Mouse (Mus musculus): Measurements from ENCODE around the gene Srsf3. TPM values are rescaled to one million over a fixed set of nuclear protein-coding genes. Genes with fewer than 3 reads are reported as not detected.

The Srsf3 gene
- polyA plus RNA-seq, 1 experiment from 2014 or later, result 879 TPM

GRCm38 (mm10) chr17:29057361-29057890 lies 25.0 kb downstream of the Srsf3 start:
- 76% methylated on average over 11 of the region's 11 CpGs for WGBS
- DNase-seq (ENCODE audit: low spot score) (no peak), ATAC-seq (ENCODE audit: insufficient number of reproducible peaks, low FRiP score, low TSS enrichment, low read depth) (no peak)
- no peak overlapping the region for H3K27ac ChIP-seq (replicated peaks; ENCODE audit: low read depth, low read length)
- no peak overlapping the region for H3K4me3 ChIP-seq (ENCODE audit: low read depth, low read length)
- H3K9ac ChIP-seq (ENCODE audit: low read length), result no peak overlapping the region
- no peaks in the 10 kb centered on the region for H3K9me3 ChIP-seq (ENCODE audit: control insufficient read depth, low read length)
- peaks cover 17% of the 10 kb centered on the region for H3K4me1 ChIP-seq (ENCODE audit: control insufficient read depth, insufficient read depth, low read length)
- H3K27me3 ChIP-seq (ENCODE audit: control insufficient read depth, insufficient read depth, low read length), result no peaks in the 10 kb centered on the region
- H3K36me3 ChIP-seq (ENCODE audit: control insufficient read depth, insufficient read depth, low read length), result no peaks in the 10 kb centered on the region
- no peak overlapping the region for H3K4me2 ChIP-seq (ENCODE audit: low read depth, severe bottlenecking)

- Histone ChIP-seq H3K9ac (ENCODE audit: low read length) (no peak overlapping the region), H3K36me3 (ENCODE audit: control insufficient read depth, insufficient read depth, low read length) (no peaks in the 10 kb centered on the region), H3K9me3 (ENCODE audit: control insufficient read depth, low read length) (no peaks in the 10 kb centered on the region), H3K27ac (replicated peaks; ENCODE audit: low read depth, low read length) (no peak overlapping the region), H3K4me2 (ENCODE audit: low read depth, severe bottlenecking) (no peak overlapping the region), H3K27me3 (ENCODE audit: control insufficient read depth, insufficient read depth, low read length) (no peaks in the 10 kb centered on the region), H3K4me3 (ENCODE audit: low read depth, low read length) (no peak overlapping the region), H3K4me1 (ENCODE audit: control insufficient read depth, insufficient read depth, low read length) (peaks cover 17% of the 10 kb centered on the region)
- 90% methylated on average over 10 of the region's 10 CpGs for WGBS
- ATAC-seq (ENCODE audit: insufficient number of reproducible peaks, low FRiP score, low TSS enrichment, low read depth) (no peak), DNase-seq (ENCODE audit: low spot score) (no peak)
Measured at GRCm38 (mm10) chr17:29057961-29058360, 25.5 kb downstream of the Srsf3 start.

- peaks cover 17% of the 10 kb centered on the region for H3K4me1 ChIP-seq (ENCODE audit: control insufficient read depth, insufficient read depth, low read length)
- 91% methylated on average over 8 of the region's 8 CpGs for WGBS
Measured at GRCm38 (mm10) chr17:29058487-29058886, 26.1 kb downstream of the Srsf3 start.

GRCm38 (mm10) chr17:29059581-29059980 lies 27.2 kb downstream of the Srsf3 start:
- H3K9ac ChIP-seq (ENCODE audit: low read length), result no peak overlapping the region
- no peak for DNase-seq (ENCODE audit: low spot score)
- no peaks in the 10 kb centered on the region for H3K27me3 ChIP-seq (ENCODE audit: control insufficient read depth, insufficient read depth, low read length)
- H3K4me1 ChIP-seq (ENCODE audit: control insufficient read depth, insufficient read depth, low read length), result peaks cover 17% of the 10 kb centered on the region
- H3K27ac ChIP-seq (replicated peaks; ENCODE audit: low read depth, low read length), result no peak overlapping the region
- ATAC-seq (ENCODE audit: insufficient number of reproducible peaks, low FRiP score, low TSS enrichment, low read depth), result no peak
- H3K9me3 ChIP-seq (ENCODE audit: control insufficient read depth, low read length), result no peaks in the 10 kb centered on the region
- H3K4me2 ChIP-seq (ENCODE audit: low read depth, severe bottlenecking), result no peak overlapping the region
- H3K36me3 ChIP-seq (ENCODE audit: control insufficient read depth, insufficient read depth, low read length), result no peaks in the 10 kb centered on the region
- no peak overlapping the region for H3K4me3 ChIP-seq (ENCODE audit: low read depth, low read length)
- WGBS, result 87% methylated on average over 3 of the region's 3 CpGs

More at GRCm38 (mm10) chr17:29058487-29058886, 26.1 kb downstream of the Srsf3 start:
- DNase-seq (ENCODE audit: low spot score), result no peak
- Histone ChIP-seq H3K27ac (replicated peaks; ENCODE audit: low read depth, low read length) (no peak overlapping the region), H3K4me2 (ENCODE audit: low read depth, severe bottlenecking) (no peak overlapping the region), H3K4me3 (ENCODE audit: low read depth, low read length) (no peak overlapping the region), H3K36me3 (ENCODE audit: control insufficient read depth, insufficient read depth, low read length) (no peaks in the 10 kb centered on the region), H3K27me3 (ENCODE audit: control insufficient read depth, insufficient read depth, low read length) (no peaks in the 10 kb centered on the region), H3K9ac (ENCODE audit: low read length) (no peak overlapping the region), H3K9me3 (ENCODE audit: control insufficient read depth, low read length) (no peaks in the 10 kb centered on the region)
- ATAC-seq (ENCODE audit: insufficient number of reproducible peaks, low FRiP score, low TSS enrichment, low read depth), result no peak

- H3K27me3 ChIP-seq (ENCODE audit: control insufficient read depth, insufficient read depth, low read length), result no peaks in the 10 kb centered on the region
- no peaks in the 10 kb centered on the region for H3K36me3 ChIP-seq (ENCODE audit: control insufficient read depth, insufficient read depth, low read length)
- H3K4me2 ChIP-seq (ENCODE audit: low read depth, severe bottlenecking), result no peak overlapping the region
- no peak overlapping the region for H3K27ac ChIP-seq (replicated peaks; ENCODE audit: low read depth, low read length)
- no peak overlapping the region for H3K4me3 ChIP-seq (ENCODE audit: low read depth, low read length)
- 92% methylated on average over 9 of the region's 9 CpGs for WGBS
- DNase-seq (ENCODE audit: low spot score) (no peak), ATAC-seq (ENCODE audit: insufficient number of reproducible peaks, low FRiP score, low TSS enrichment, low read depth) (no peak)
- H3K4me1 ChIP-seq (ENCODE audit: control insufficient read depth, insufficient read depth, low read length), result peaks cover 13% of the 10 kb centered on the region
- no peak overlapping the region for H3K9ac ChIP-seq (ENCODE audit: low read length)
- no peaks in the 10 kb centered on the region for H3K9me3 ChIP-seq (ENCODE audit: control insufficient read depth, low read length)
Measured at GRCm38 (mm10) chr17:29060946-29061345, 28.5 kb downstream of the Srsf3 start.

GRCm38 (mm10) chr17:29062119-29063035 lies 29.9 kb downstream of the Srsf3 start:
- no peak for DNase-seq (ENCODE audit: low spot score)
- Histone ChIP-seq H3K27me3 (ENCODE audit: control insufficient read depth, insufficient read depth, low read length) (no peaks in the 10 kb centered on the region), H3K4me1 (ENCODE audit: control insufficient read depth, insufficient read depth, low read length) (no peaks in the 10 kb centered on the region; the same call in 1 of the 2 replicates), H3K36me3 (ENCODE audit: control insufficient read depth, insufficient read depth, low read length) (no peaks in the 10 kb centered on the region), H3K27ac (replicated peaks; ENCODE audit: low read depth, low read length) (no peak overlapping the region), H3K9ac (ENCODE audit: low read length) (no peak overlapping the region), H3K4me3 (ENCODE audit: low read depth, low read length) (no peak overlapping the region), H3K4me2 (ENCODE audit: low read depth, severe bottlenecking) (no peak overlapping the region), H3K9me3 (ENCODE audit: control insufficient read depth, low read length) (no peaks in the 10 kb centered on the region)
- no peak for ATAC-seq (ENCODE audit: insufficient number of reproducible peaks, low FRiP score, low TSS enrichment, low read depth)
- WGBS, result 67% methylated on average over 13 of the region's 13 CpGs

- H3K4me1 ChIP-seq (ENCODE audit: control insufficient read depth, insufficient read depth, low read length), result no peaks in the 10 kb centered on the region
- DNase-seq (ENCODE audit: low spot score) (no peak), ATAC-seq (ENCODE audit: insufficient number of reproducible peaks, low FRiP score, low TSS enrichment, low read depth) (no peak)
- no peaks in the 10 kb centered on the region for H3K27me3 ChIP-seq (ENCODE audit: control insufficient read depth, insufficient read depth, low read length)
- 58% methylated on average over 8 of the region's 8 CpGs for WGBS
- no peak overlapping the region for H3K9ac ChIP-seq (ENCODE audit: low read length)
- H3K9me3 ChIP-seq (ENCODE audit: control insufficient read depth, low read length), result no peaks in the 10 kb centered on the region
- no peak overlapping the region for H3K4me3 ChIP-seq (ENCODE audit: low read depth, low read length)
- no peaks in the 10 kb centered on the region for H3K36me3 ChIP-seq (ENCODE audit: control insufficient read depth, insufficient read depth, low read length)
- H3K27ac ChIP-seq (replicated peaks; ENCODE audit: low read depth, low read length), result no peak overlapping the region
- H3K4me2 ChIP-seq (ENCODE audit: low read depth, severe bottlenecking), result no peak overlapping the region
Measured at GRCm38 (mm10) chr17:29063121-29063987, 30.9 kb downstream of the Srsf3 start.

- H3K36me3 ChIP-seq (ENCODE audit: control insufficient read depth, insufficient read depth, low read length), result no peaks in the 10 kb centered on the region
- no peak overlapping the region for H3K4me3 ChIP-seq (ENCODE audit: low read depth, low read length)
- no peak overlapping the region for H3K27ac ChIP-seq (replicated peaks; ENCODE audit: low read depth, low read length)
- no peaks in the 10 kb centered on the region for H3K9me3 ChIP-seq (ENCODE audit: control insufficient read depth, low read length)
- ATAC-seq (ENCODE audit: insufficient number of reproducible peaks, low FRiP score, low TSS enrichment, low read depth) (no peak), DNase-seq (ENCODE audit: low spot score) (no peak)
- H3K4me2 ChIP-seq (ENCODE audit: low read depth, severe bottlenecking), result no peak overlapping the region
- WGBS, result 54% methylated on average over 2 of the region's 2 CpGs
- H3K4me1 ChIP-seq (ENCODE audit: control insufficient read depth, insufficient read depth, low read length), result no peaks in the 10 kb centered on the region
- H3K9ac ChIP-seq (ENCODE audit: low read length), result no peak overlapping the region
- H3K27me3 ChIP-seq (ENCODE audit: control insufficient read depth, insufficient read depth, low read length), result no peaks in the 10 kb centered on the region
Measured at GRCm38 (mm10) chr17:29063988-29064285, 31.5 kb downstream of the Srsf3 start.

All from limb, embryonic 11.5 days (tissue).